In genomic region chr5:140419442-140420080, GRCm38 (mm10) we compare ENCODE assay signal across 9 mouse cellular contexts. TPM values are rescaled to one million over a fixed set of nuclear protein-coding genes. Genes with fewer than 3 reads are reported as not detected.
DNase-seq lines count a peak whose midpoint lies in the region; ATAC-seq and TF ChIP-seq lines count a peak whose summit lies in the region.
"Had no signal": no experiment of that assay in that cellular context is flagged by ENCODE, and none has a peak within 500 bp of the region (broad histone marks: within the 10 kb centered on the region; RNA-seq: fewer than 3 reads in every experiment).

No protein-coding gene starts in this region.

- H3ac ChIP-seq in C2C12 (ENCODE audit: control insufficient read depth, insufficient read length, low read depth) = peak overlapping the region; percentile 96

- H3K4me3 ChIP-seq in heart, embryonic 15.5 days = peak overlapping the region; percentile 95
- H3K4me3 ChIP-seq in C2C12 (ENCODE audit: insufficient read depth, poor library complexity, severe bottlenecking) = peak overlapping the region; percentile 87
- H3K4me3 ChIP-seq in hindbrain, embryonic 10.5 days = peak overlapping the region; percentile 97
- H3K4me3 ChIP-seq in lung, postnatal 0 days (ENCODE audit: low read depth, low read length) = peak overlapping the region; percentile 93
- peak overlapping the region; percentile 80 for H3K4me3 ChIP-seq in stomach, postnatal 0 days (ENCODE audit: low read depth, low read length)

- H3K9me3 ChIP-seq in heart, embryonic 15.5 days (replicated peaks) = no peaks in the 10 kb centered on the region
- no peaks in the 10 kb centered on the region for H3K9me3 ChIP-seq in hindbrain, embryonic 10.5 days
- no peaks in the 10 kb centered on the region for H3K9me3 ChIP-seq in lung, postnatal 0 days (ENCODE audit: low read length)
- H3K9me3 ChIP-seq in stomach, postnatal 0 days (ENCODE audit: control insufficient read depth, low read length) = no peaks in the 10 kb centered on the region

- peak overlapping the region; percentile 94 for H3K9ac ChIP-seq in heart, embryonic 15.5 days
- peak overlapping the region; percentile 97 for H3K9ac ChIP-seq in lung, postnatal 0 days (replicated peaks; ENCODE audit: low read depth)
- peak overlapping the region; percentile 94 for H3K9ac ChIP-seq in stomach, postnatal 0 days (ENCODE audit: low read length)

- TF ChIP-seq EP300 in lung, postnatal 0 days (IDR thresholded peaks at IDR 0.05) = no peak
- TF ChIP-seq EP300 in stomach, postnatal 0 days (optimal IDR thresholded peaks at IDR 0.05) = no peak

- H3K79me3 ChIP-seq in C2C12 (ENCODE audit: low read depth) = peaks cover 53% of the 10 kb centered on the region

- under 1% methylated on average over 62 of the region's 62 CpGs for WGBS in heart, embryonic 15.5 days
- WGBS in hindbrain, embryonic 10.5 days = under 1% methylated on average over 62 of the region's 62 CpGs
- WGBS in lung, postnatal 0 days = under 1% methylated on average over 58 of the region's 62 CpGs
- WGBS in stomach, postnatal 0 days = under 1% methylated on average over 58 of the region's 62 CpGs

- no peaks in the 10 kb centered on the region for H3K36me3 ChIP-seq in heart, embryonic 15.5 days
- H3K36me3 ChIP-seq in C2C12 (ENCODE audit: control insufficient read depth, insufficient read depth) = peaks cover 29% of the 10 kb centered on the region
- H3K36me3 ChIP-seq in hindbrain, embryonic 10.5 days = peaks cover 39% of the 10 kb centered on the region
- H3K36me3 ChIP-seq in lung, postnatal 0 days (ENCODE audit: insufficient read depth, low read length) = no peaks in the 10 kb centered on the region
- H3K36me3 ChIP-seq in stomach, postnatal 0 days (ENCODE audit: control insufficient read depth, insufficient read depth, low read length) = no peaks in the 10 kb centered on the region

- peak; percentile 30 for ATAC-seq in heart, embryonic 15.5 days (replicated peaks; ENCODE audit: insufficient number of reproducible peaks, insufficient read depth, low FRiP score, low read depth)
- peak; percentile 39 for ATAC-seq in lung, postnatal 0 days
- ATAC-seq in stomach, postnatal 0 days (ENCODE audit: low FRiP score, low TSS enrichment) = peak; percentile 40; the same call in 1 of the 2 replicates

- peak overlapping the region; percentile 97 for H3K27ac ChIP-seq in heart, embryonic 15.5 days
- peak overlapping the region; percentile 98 for H3K27ac ChIP-seq in hindbrain, embryonic 10.5 days
- H3K27ac ChIP-seq in lung, postnatal 0 days (ENCODE audit: low read length) = peak overlapping the region; percentile 86
- peak overlapping the region; percentile 84 for H3K27ac ChIP-seq in stomach, postnatal 0 days (replicated peaks)

- peak overlapping the region; percentile 87 for H3K4me2 ChIP-seq in heart, embryonic 15.5 days
- peak overlapping the region; percentile 89 for H3K4me2 ChIP-seq in lung, postnatal 0 days (replicated peaks; ENCODE audit: low read depth, low read length)
- H3K4me2 ChIP-seq in stomach, postnatal 0 days (replicated peaks; ENCODE audit: low read depth) = peak overlapping the region; percentile 80

- no peaks in the 10 kb centered on the region for H3K27me3 ChIP-seq in heart, embryonic 15.5 days
- H3K27me3 ChIP-seq in C2C12 (ENCODE audit: control insufficient read depth, insufficient read depth, insufficient read length) = no peaks in the 10 kb centered on the region
- no peaks in the 10 kb centered on the region for H3K27me3 ChIP-seq in hindbrain, embryonic 10.5 days (ENCODE audit: insufficient read depth, poor library complexity, severe bottlenecking)
- no peaks in the 10 kb centered on the region for H3K27me3 ChIP-seq in lung, postnatal 0 days (replicated peaks; ENCODE audit: insufficient read depth, low read length)
- no peaks in the 10 kb centered on the region for H3K27me3 ChIP-seq in stomach, postnatal 0 days (ENCODE audit: control insufficient read depth, insufficient read depth, low read length)

- H3K4me1 ChIP-seq in heart, embryonic 15.5 days (replicated peaks) = peaks cover 20% of the 10 kb centered on the region
- peaks cover 29% of the 10 kb centered on the region for H3K4me1 ChIP-seq in hindbrain, embryonic 10.5 days (replicated peaks)
- H3K4me1 ChIP-seq in lung, postnatal 0 days (ENCODE audit: insufficient read depth, low read depth, low read length) = peaks cover 14% of the 10 kb centered on the region; the same call in 1 of the 2 replicates
- H3K4me1 ChIP-seq in stomach, postnatal 0 days (replicated peaks; ENCODE audit: control insufficient read depth, insufficient read depth) = no peaks in the 10 kb centered on the region; the same call in 1 of the 2 replicates

- DNase-seq in heart, adult 8-10 months (ENCODE audit: low spot score) = no peak
- DNase-seq in R1 (ENCODE audit: low read depth, low spot score) = peak; percentile 48
- no peak for DNase-seq in hindbrain, embryonic 10.5 days (ENCODE audit: low spot score)
- DNase-seq in lung, postnatal 0 days (ENCODE audit: low spot score) = peak; percentile 26
- peak; percentile 21 for DNase-seq in stomach, postnatal 0 days (ENCODE audit: low spot score)
- DNase-seq in embryo, embryonic 11 days = no peak

- H3K79me2 ChIP-seq in C2C12 (ENCODE audit: control insufficient read depth, insufficient read depth) = peaks cover 55% of the 10 kb centered on the region

- TF ChIP-seq CTCF in C2C12 (IDR thresholded peaks at IDR 0.05; ENCODE audit: control insufficient read depth, insufficient read depth, insufficient read length) = no peak
- TF ChIP-seq CTCF in lung, postnatal 0 days (IDR thresholded peaks at IDR 0.05) = no peak
- TF ChIP-seq CTCF in stomach, postnatal 0 days (IDR thresholded peaks at IDR 0.05; ENCODE audit: low read depth) = no peak

TF ChIP-seq in C2C12, 6 proteins besides CTCF, POLR2A, EP300 and RAD21:
- TF ChIP-seq FOSL1 (IDR thresholded peaks at IDR 0.05; ENCODE audit: insufficient read depth, low read length, poor library complexity, severe bottlenecking) (no peak), MYOG (IDR thresholded peaks at IDR 0.05; ENCODE audit: control insufficient read depth, extremely low read depth, insufficient read length) (no peak), CEBPB (IDR thresholded peaks at IDR 0.05; ENCODE audit: low read depth) (no peak), MAX (IDR thresholded peaks at IDR 0.05) (no peak), USF1 (IDR thresholded peaks at IDR 0.05; ENCODE audit: low read depth) (no peak), MYOD1 (IDR thresholded peaks at IDR 0.05; ENCODE audit: control insufficient read depth, insufficient read length, low read depth) (no peak)
TF ChIP-seq in C2C12: peak in this region for 0.

RNA-seq across cellular contexts. Expression of gene Eif3b, which starts 0.4 kb away (rescaled TPM):
- polyA plus RNA-seq in heart, embryonic 15.5 days (2015; fragmentation: Nextera tagmentation; extraction: Ambion mirVana) = 68.9 and 97.8 TPM in 2 replicates
- 10 to 100 TPM; 93.0 to 97.3 (median 95.6) TPM for total RNA-seq in heart, adult 8-10 months (2022)
- polyA plus RNA-seq in C2C12 (2012; fragmentation: generic; extraction: Trizol) = 331 TPM
- polyA plus RNA-seq in hindbrain, embryonic 10.5 days (2016; fragmentation: Nextera tagmentation; extraction: Ambion mirVana) = 166 and 167 TPM in 2 replicates
- polyA plus RNA-seq in lung, postnatal 0 days (2015; fragmentation: Nextera tagmentation; extraction: Ambion mirVana) = 69.8 and 81.5 TPM in 2 replicates
- polyA plus RNA-seq in stomach, postnatal 0 days (2015; fragmentation: Nextera tagmentation; extraction: Ambion mirVana) = 61.8 and 66.5 TPM in 2 replicates

RNA-seq across cellular contexts. Expression of gene Gm4869, which starts 25.9 kb away (rescaled TPM):
- polyA plus RNA-seq in heart, embryonic 15.5 days (2015; fragmentation: Nextera tagmentation; extraction: Ambion mirVana) = 0.09 TPM in 1 of 2 replicates, not detected in the other
- not detected for total RNA-seq in heart, adult 8-10 months (2022)
- polyA plus RNA-seq in C2C12 (2012; fragmentation: generic; extraction: Trizol) = 0.01 TPM
- not detected in 2 replicates for polyA plus RNA-seq in hindbrain, embryonic 10.5 days (2016; fragmentation: Nextera tagmentation; extraction: Ambion mirVana)
- not detected in 2 replicates for polyA plus RNA-seq in lung, postnatal 0 days (2015; fragmentation: Nextera tagmentation; extraction: Ambion mirVana)
- not detected in 2 replicates for polyA plus RNA-seq in stomach, postnatal 0 days (2015; fragmentation: Nextera tagmentation; extraction: Ambion mirVana)
- total RNA-seq: common myeloid progenitor, adult 5-6 weeks had no signal

RNA-seq across cellular contexts. Expression of gene Snx8, which starts 30.5 kb away (rescaled TPM):
- polyA plus RNA-seq in heart, embryonic 15.5 days (2015; fragmentation: Nextera tagmentation; extraction: Ambion mirVana) = 14.8 and 17.5 TPM in 2 replicates
- 10 to 100 TPM; 17.1 to 18.4 (median 18.1) TPM for total RNA-seq in heart, adult 8-10 months (2022)
- 37.1 TPM for polyA plus RNA-seq in C2C12 (2012; fragmentation: generic; extraction: Trizol)
- polyA plus RNA-seq in hindbrain, embryonic 10.5 days (2016; fragmentation: Nextera tagmentation; extraction: Ambion mirVana) = 24.5 and 25.5 TPM in 2 replicates
- polyA plus RNA-seq in lung, postnatal 0 days (2015; fragmentation: Nextera tagmentation; extraction: Ambion mirVana) = 16.7 and 17.1 TPM in 2 replicates
- 8.0 and 8.6 TPM in 2 replicates for polyA plus RNA-seq in stomach, postnatal 0 days (2015; fragmentation: Nextera tagmentation; extraction: Ambion mirVana)

Comparison
In these comparisons a context has a peak if more than half of its experiments do, and no peak if none do; other contexts are left out.
1. DNase-seq: peak in R1 (single experiment), lung, postnatal 0 days (single experiment) and stomach, postnatal 0 days (single experiment); none in heart, adult 8-10 months (single experiment), hindbrain, embryonic 10.5 days (single experiment) and embryo, embryonic 11 days (single experiment).
2. Peak in every context shown above with its lines, with median percentiles within 50 percentile points of each other: ATAC-seq, H3K27ac ChIP-seq, H3K4me2 ChIP-seq, H3K4me3 ChIP-seq and H3K9ac ChIP-seq.